Mouse (Mus musculus): ENCODE measurements around the gene Vrk1. TPM values are rescaled to one million over a fixed set of nuclear protein-coding genes. Genes with fewer than 3 reads are reported as not detected.

Vrk1 gene
- polyA plus RNA-seq, 1 experiment from 2014 or later, result 108 TPM

- 80% methylated on average over 2 of the region's 2 CpGs for WGBS
Measured at GRCm38 (mm10) chr12:106029582-106029981, 19.6 kb downstream of the Vrk1 start.

GRCm38 (mm10) chr12:106030146-106030745, 20.2 kb downstream of the Vrk1 start:
- H3K27me3 ChIP-seq (ENCODE audit: control insufficient read depth, insufficient read depth, low read length), result no peaks in the 10 kb centered on the region

More at GRCm38 (mm10) chr12:106029582-106029981, 19.6 kb downstream of the Vrk1 start:
- H3K36me3 ChIP-seq (ENCODE audit: control insufficient read depth, insufficient read depth, low read length), result peaks cover 6% of the 10 kb centered on the region; the same call in 1 of the 2 replicates
- DNase-seq (ENCODE audit: low spot score) (no peak), ATAC-seq (ENCODE audit: insufficient number of reproducible peaks, low FRiP score, low TSS enrichment, low read depth) (no peak)
- H3K9me3 ChIP-seq (ENCODE audit: control insufficient read depth, low read length), result no peaks in the 10 kb centered on the region
- H3K27me3 ChIP-seq (ENCODE audit: control insufficient read depth, insufficient read depth, low read length), result no peaks in the 10 kb centered on the region
- no peak overlapping the region for H3K4me3 ChIP-seq (ENCODE audit: low read depth, low read length)
- no peak overlapping the region for H3K4me2 ChIP-seq (ENCODE audit: low read depth, severe bottlenecking)
- H3K27ac ChIP-seq (replicated peaks; ENCODE audit: low read depth, low read length), result no peak overlapping the region
- H3K9ac ChIP-seq (ENCODE audit: low read length), result no peak overlapping the region
- H3K4me1 ChIP-seq (ENCODE audit: control insufficient read depth, insufficient read depth, low read length), result no peaks in the 10 kb centered on the region

GRCm38 (mm10) chr12:106030796-106031195, 20.8 kb downstream of the Vrk1 start:
- 78% methylated on average over 7 of the region's 7 CpGs for WGBS
- Histone ChIP-seq H3K9me3 (ENCODE audit: control insufficient read depth, low read length) (no peaks in the 10 kb centered on the region), H3K27me3 (ENCODE audit: control insufficient read depth, insufficient read depth, low read length) (no peaks in the 10 kb centered on the region), H3K4me2 (ENCODE audit: low read depth, severe bottlenecking) (no peak overlapping the region), H3K4me1 (ENCODE audit: control insufficient read depth, insufficient read depth, low read length) (no peaks in the 10 kb centered on the region), H3K27ac (replicated peaks; ENCODE audit: low read depth, low read length) (no peak overlapping the region), H3K9ac (ENCODE audit: low read length) (no peak overlapping the region), H3K4me3 (ENCODE audit: low read depth, low read length) (no peak overlapping the region), H3K36me3 (ENCODE audit: control insufficient read depth, insufficient read depth, low read length) (peaks cover 6% of the 10 kb centered on the region; the same call in 1 of the 2 replicates)
- no peak for DNase-seq (ENCODE audit: low spot score)
- ATAC-seq (ENCODE audit: insufficient number of reproducible peaks, low FRiP score, low TSS enrichment, low read depth), result no peak

More at GRCm38 (mm10) chr12:106030146-106030745, 20.2 kb downstream of the Vrk1 start:
- no peak for ATAC-seq (ENCODE audit: insufficient number of reproducible peaks, low FRiP score, low TSS enrichment, low read depth)
- no peak for DNase-seq (ENCODE audit: low spot score)
- Histone ChIP-seq H3K4me1 (ENCODE audit: control insufficient read depth, insufficient read depth, low read length) (no peaks in the 10 kb centered on the region), H3K9me3 (ENCODE audit: control insufficient read depth, low read length) (no peaks in the 10 kb centered on the region), H3K9ac (ENCODE audit: low read length) (no peak overlapping the region), H3K4me3 (ENCODE audit: low read depth, low read length) (no peak overlapping the region), H3K27ac (replicated peaks; ENCODE audit: low read depth, low read length) (no peak overlapping the region), H3K36me3 (ENCODE audit: control insufficient read depth, insufficient read depth, low read length) (peaks cover 6% of the 10 kb centered on the region; the same call in 1 of the 2 replicates), H3K4me2 (ENCODE audit: low read depth, severe bottlenecking) (no peak overlapping the region)
- 82% methylated on average over 7 of the region's 7 CpGs for WGBS

- Histone ChIP-seq H3K4me3 (ENCODE audit: low read depth, low read length) (no peak overlapping the region), H3K4me1 (ENCODE audit: control insufficient read depth, insufficient read depth, low read length) (no peaks in the 10 kb centered on the region), H3K27ac (replicated peaks; ENCODE audit: low read depth, low read length) (no peak overlapping the region), H3K4me2 (ENCODE audit: low read depth, severe bottlenecking) (no peak overlapping the region), H3K9me3 (ENCODE audit: control insufficient read depth, low read length) (no peaks in the 10 kb centered on the region), H3K27me3 (ENCODE audit: control insufficient read depth, insufficient read depth, low read length) (no peaks in the 10 kb centered on the region), H3K9ac (ENCODE audit: low read length) (no peak overlapping the region), H3K36me3 (ENCODE audit: control insufficient read depth, insufficient read depth, low read length) (peaks cover 6% of the 10 kb centered on the region; the same call in 1 of the 2 replicates)
- ATAC-seq (ENCODE audit: insufficient number of reproducible peaks, low FRiP score, low TSS enrichment, low read depth), result no peak
- no peak for DNase-seq (ENCODE audit: low spot score)
- 86% methylated on average over 9 of the region's 9 CpGs for WGBS
Measured at GRCm38 (mm10) chr12:106031916-106032315, 21.9 kb downstream of the Vrk1 start.

GRCm38 (mm10) chr12:106032361-106032760, 22.3 kb downstream of the Vrk1 start:
- H3K4me2 ChIP-seq (ENCODE audit: low read depth, severe bottlenecking), result no peak overlapping the region
- H3K4me3 ChIP-seq (ENCODE audit: low read depth, low read length), result no peak overlapping the region
- no peak for ATAC-seq (ENCODE audit: insufficient number of reproducible peaks, low FRiP score, low TSS enrichment, low read depth)
- DNase-seq (ENCODE audit: low spot score), result no peak
- no peak overlapping the region for H3K9ac ChIP-seq (ENCODE audit: low read length)
- H3K27me3 ChIP-seq (ENCODE audit: control insufficient read depth, insufficient read depth, low read length), result no peaks in the 10 kb centered on the region
- no peaks in the 10 kb centered on the region for H3K4me1 ChIP-seq (ENCODE audit: control insufficient read depth, insufficient read depth, low read length)
- no peak overlapping the region for H3K27ac ChIP-seq (replicated peaks; ENCODE audit: low read depth, low read length)
- H3K36me3 ChIP-seq (ENCODE audit: control insufficient read depth, insufficient read depth, low read length), result peaks cover 6% of the 10 kb centered on the region; the same call in 1 of the 2 replicates
- WGBS, result 95% methylated on average over 12 of the region's 12 CpGs
- H3K9me3 ChIP-seq (ENCODE audit: control insufficient read depth, low read length), result no peaks in the 10 kb centered on the region

GRCm38 (mm10) chr12:106034267-106034666, 24.2 kb downstream of the Vrk1 start:
- H3K9me3 ChIP-seq (ENCODE audit: control insufficient read depth, low read length), result no peaks in the 10 kb centered on the region
- WGBS, result 93% methylated on average over 7 of the region's 7 CpGs
- H3K4me2 ChIP-seq (ENCODE audit: low read depth, severe bottlenecking), result no peak overlapping the region
- no peak for ATAC-seq (ENCODE audit: insufficient number of reproducible peaks, low FRiP score, low TSS enrichment, low read depth)
- no peaks in the 10 kb centered on the region for H3K27me3 ChIP-seq (ENCODE audit: control insufficient read depth, insufficient read depth, low read length)
- H3K4me1 ChIP-seq (ENCODE audit: control insufficient read depth, insufficient read depth, low read length), result no peaks in the 10 kb centered on the region
- H3K36me3 ChIP-seq (ENCODE audit: control insufficient read depth, insufficient read depth, low read length), result peaks cover 5% of the 10 kb centered on the region; the same call in 1 of the 2 replicates
- H3K9ac ChIP-seq (ENCODE audit: low read length), result no peak overlapping the region
- DNase-seq (ENCODE audit: low spot score), result no peak
- no peak overlapping the region for H3K27ac ChIP-seq (replicated peaks; ENCODE audit: low read depth, low read length)
- H3K4me3 ChIP-seq (ENCODE audit: low read depth, low read length), result no peak overlapping the region

- Histone ChIP-seq H3K36me3 (ENCODE audit: control insufficient read depth, insufficient read depth, low read length) (peaks cover 6% of the 10 kb centered on the region; the same call in 1 of the 2 replicates), H3K27me3 (ENCODE audit: control insufficient read depth, insufficient read depth, low read length) (no peaks in the 10 kb centered on the region), H3K9me3 (ENCODE audit: control insufficient read depth, low read length) (no peaks in the 10 kb centered on the region), H3K27ac (replicated peaks; ENCODE audit: low read depth, low read length) (no peak overlapping the region), H3K4me1 (ENCODE audit: control insufficient read depth, insufficient read depth, low read length) (no peaks in the 10 kb centered on the region), H3K4me3 (ENCODE audit: low read depth, low read length) (no peak overlapping the region), H3K9ac (ENCODE audit: low read length) (no peak overlapping the region), H3K4me2 (ENCODE audit: low read depth, severe bottlenecking) (no peak overlapping the region)
- DNase-seq (ENCODE audit: low spot score), result no peak
- no peak for ATAC-seq (ENCODE audit: insufficient number of reproducible peaks, low FRiP score, low TSS enrichment, low read depth)
- 90% methylated on average over 9 of the region's 9 CpGs for whole genome bisulfite sequencing
Measured at GRCm38 (mm10) chr12:106034761-106035160, 24.7 kb downstream of the Vrk1 start.

GRCm38 (mm10) chr12:106040259-106040658, 30.2 kb downstream of the Vrk1 start:
- Histone ChIP-seq H3K4me1 (ENCODE audit: control insufficient read depth, insufficient read depth, low read length) (no peaks in the 10 kb centered on the region), H3K4me3 (ENCODE audit: low read depth, low read length) (no peak overlapping the region), H3K4me2 (ENCODE audit: low read depth, severe bottlenecking) (no peak overlapping the region), H3K9ac (ENCODE audit: low read length) (no peak overlapping the region), H3K27me3 (ENCODE audit: control insufficient read depth, insufficient read depth, low read length) (no peaks in the 10 kb centered on the region), H3K9me3 (ENCODE audit: control insufficient read depth, low read length) (no peaks in the 10 kb centered on the region), H3K36me3 (ENCODE audit: control insufficient read depth, insufficient read depth, low read length) (peaks cover 8% of the 10 kb centered on the region; the same call in 1 of the 2 replicates), H3K27ac (replicated peaks; ENCODE audit: low read depth, low read length) (no peak overlapping the region)
- 96% methylated on average over 7 of the region's 7 CpGs for WGBS
- DNase-seq (ENCODE audit: low spot score) (no peak), ATAC-seq (ENCODE audit: insufficient number of reproducible peaks, low FRiP score, low TSS enrichment, low read depth) (no peak)

Measured in limb, embryonic 11.5 days (tissue).